Mouse (Mus musculus) testis, adult 2 months (tissue): Measurements from ENCODE around the gene Exoc3l2. TPM values are rescaled to one million over a fixed set of nuclear protein-coding genes. Genes with fewer than 3 reads are reported as not detected.

Experiments
- H3K27ac ChIP-seq: fragments of 200-500 bp; 2 replicates; pipeline ENCODE4 v1.5.1; 2012; ENCODE audit warnings: low read depth, low read length; ENCODE audit not compliant: control insufficient read depth, insufficient read depth
- H3K27me3 ChIP-seq: fragments of 200-500 bp; 2 replicates; pipeline ENCODE4 v1.6.1; 2012; ENCODE audit warnings: mild to moderate bottlenecking, low read length, moderate library complexity; ENCODE audit not compliant: control insufficient read depth, insufficient read depth
- H3K36me3 ChIP-seq: fragments of 200-500 bp; 2 replicates; pipeline ENCODE4 v1.6.1; 2012; ENCODE audit warnings: mild to moderate bottlenecking, low read length; ENCODE audit not compliant: control insufficient read depth, insufficient read depth
- H3K4me1 ChIP-seq: fragments of 200-500 bp; 2 replicates; pipeline ENCODE4 v1.6.1; 2012; ENCODE audit warnings: low read length; ENCODE audit not compliant: control insufficient read depth, insufficient read depth
- H3K4me3 ChIP-seq: fragments of 200-500 bp; 2 replicates; pipeline ENCODE4 v1.5.1; 2012; ENCODE audit warnings: low read depth, mild to moderate bottlenecking, low read length, moderate library complexity, mixed read lengths; ENCODE audit not compliant: control insufficient read depth
- CTCF ChIP-seq: fragments of 200-500 bp; IDR thresholded peaks from 2 replicates; pipeline ENCODE4 v1.5.1; 2012; ENCODE audit warnings: low read depth, mild to moderate bottlenecking, inconsistent platforms, low read length, moderate library complexity; ENCODE audit not compliant: control insufficient read depth, insufficient read depth, insufficient replicate concordance
- POLR2A ChIP-seq: fragments of 200-500 bp; IDR thresholded peaks from 2 replicates; pipeline ENCODE4 v1.6.1; 2012; ENCODE audit warnings: low read depth, mild to moderate bottlenecking, inconsistent platforms, low read length, moderate library complexity; ENCODE audit not compliant: control insufficient read depth
- polyA plus RNA-seq: library from polyadenylated mRNA; depleted of rRNA; stranded (reverse); fragments of >200 nt; gene quantifications from 2 replicates; pipeline ENCODE4 v1.2.3, GENCODE M21; 2012

Gene Exoc3l2
- polyA plus RNA-seq, 1 experiment = 26.1 TPM

DNA sequence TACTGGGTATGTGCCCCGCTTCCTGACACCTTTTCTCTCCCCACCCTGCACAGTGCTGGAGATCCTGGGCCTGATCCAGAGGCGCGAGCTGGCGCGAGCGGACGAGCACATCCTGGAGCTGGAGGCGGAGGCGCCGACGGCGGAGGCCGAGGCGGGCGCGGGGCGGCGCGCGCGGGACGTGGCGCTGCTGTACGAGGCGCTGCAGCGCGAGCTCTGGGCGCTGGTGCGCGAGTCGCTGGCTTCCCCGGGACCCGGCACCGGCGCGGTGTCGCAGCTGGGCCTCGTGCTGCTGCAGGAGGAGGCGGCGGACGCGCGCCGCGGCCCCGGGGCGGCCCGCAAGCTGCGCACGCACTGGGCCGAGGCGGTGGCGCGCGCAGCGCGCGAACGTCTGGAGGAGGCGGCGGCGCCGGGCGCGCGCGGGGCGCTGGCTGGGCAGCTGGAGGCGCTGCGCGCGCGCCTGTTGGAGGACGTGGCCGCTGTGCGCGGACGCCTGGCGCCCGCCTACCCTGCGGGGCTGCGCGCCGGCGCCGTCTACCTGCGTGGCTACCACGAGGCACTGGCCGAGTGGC lies 10.8 kb downstream of the Exoc3l2 start:
- Histone ChIP-seq H3K27ac (0 out of 2 replicates have a peak overlapping the region, but pooled peaks have one; percentile 3), H3K4me3 (peak overlapping the region; percentile 85), H3K4me1 (peaks cover 22% of the 10 kb centered on the region), H3K27me3 (no peaks in the 10 kb centered on the region), H3K36me3 (no peaks in the 10 kb centered on the region)
- no peak for TF ChIP-seq CTCF
- TF ChIP-seq POLR2A = no peak; the same call in 1 of the 2 replicates

- H3K36me3 ChIP-seq = no peaks in the 10 kb centered on the region
- H3K27me3 ChIP-seq = no peaks in the 10 kb centered on the region
- TF ChIP-seq POLR2A (no peak), CTCF (no peak; the same call in 1 of the 2 replicates)
- H3K4me3 ChIP-seq = no peak overlapping the region
- no peak overlapping the region for H3K27ac ChIP-seq
- H3K4me1 ChIP-seq = peaks cover 19% of the 10 kb centered on the region
Observed at GRCm38 (mm10) chr7:19477084-19477483, 14.0 kb downstream of the Exoc3l2 start.

- no peak overlapping the region for H3K4me3 ChIP-seq
- no peaks in the 10 kb centered on the region for H3K36me3 ChIP-seq
- H3K27me3 ChIP-seq = no peaks in the 10 kb centered on the region
- peaks cover 19% of the 10 kb centered on the region for H3K4me1 ChIP-seq
- H3K27ac ChIP-seq = no peak overlapping the region
- TF ChIP-seq POLR2A (no peak), CTCF (no peak)
Observed at GRCm38 (mm10) chr7:19477624-19478384, 14.7 kb downstream of the Exoc3l2 start.

DNA sequence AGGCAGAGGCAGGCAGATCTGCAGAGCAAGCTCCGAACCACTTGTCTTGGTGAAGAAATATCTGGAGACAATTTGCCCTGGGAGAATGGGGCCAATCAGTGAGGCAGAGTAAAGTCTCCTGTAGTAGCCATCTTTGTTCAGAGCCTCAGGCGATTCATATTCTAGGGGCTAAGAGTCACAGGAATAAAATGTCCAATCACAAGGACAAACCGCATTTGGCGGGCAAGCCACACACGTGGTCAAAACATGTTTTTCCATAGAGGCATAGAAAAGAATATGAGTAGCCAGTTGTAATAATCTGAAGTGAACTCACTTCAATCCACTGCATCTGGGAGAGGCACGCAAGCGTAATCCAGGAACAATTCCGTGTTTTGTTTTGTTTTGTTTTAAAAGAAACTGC lies 20.1 kb downstream of the Exoc3l2 start:
- Histone ChIP-seq H3K4me3 (no peak overlapping the region), H3K27me3 (no peaks in the 10 kb centered on the region), H3K36me3 (no peaks in the 10 kb centered on the region), H3K27ac (no peak overlapping the region), H3K4me1 (peaks cover 10% of the 10 kb centered on the region; the same call in 1 of the 2 replicates)
- no peak for TF ChIP-seq CTCF
- TF ChIP-seq POLR2A = no peak

- TF ChIP-seq POLR2A = no peak
- no peak for TF ChIP-seq CTCF
- Histone ChIP-seq H3K4me3 (no peak overlapping the region), H3K36me3 (no peaks in the 10 kb centered on the region), H3K4me1 (peaks cover 12% of the 10 kb centered on the region), H3K27ac (no peak overlapping the region), H3K27me3 (no peaks in the 10 kb centered on the region)
Observed at GRCm38 (mm10) chr7:19485488-19485887, 22.4 kb downstream of the Exoc3l2 start.

DNA sequence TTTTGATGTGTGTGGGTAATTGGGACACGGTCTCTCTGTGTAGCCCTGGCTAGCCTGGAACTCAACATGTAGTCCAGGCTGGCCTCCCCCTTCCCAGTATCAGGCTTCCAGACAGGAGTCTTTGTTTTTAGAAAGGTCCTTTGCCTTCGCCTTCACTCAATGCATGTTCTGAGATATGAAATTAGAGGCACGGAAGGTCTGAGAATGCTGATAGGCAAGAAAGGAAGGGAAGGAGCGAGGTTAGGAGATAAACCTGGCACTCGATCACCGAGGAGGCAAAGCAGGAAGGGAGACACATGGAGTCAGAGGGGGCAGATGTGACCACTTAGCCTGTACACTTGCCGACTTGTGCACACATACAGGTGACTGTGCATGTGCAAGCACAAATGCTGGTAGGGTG lies 23.4 kb downstream of the Exoc3l2 start:
- H3K4me3 ChIP-seq = no peak overlapping the region
- no peak for TF ChIP-seq POLR2A
- TF ChIP-seq CTCF = no peak
- H3K27me3 ChIP-seq = no peaks in the 10 kb centered on the region
- H3K36me3 ChIP-seq = no peaks in the 10 kb centered on the region
- H3K27ac ChIP-seq = no peak overlapping the region
- peaks cover 6% of the 10 kb centered on the region for H3K4me1 ChIP-seq

DNA sequence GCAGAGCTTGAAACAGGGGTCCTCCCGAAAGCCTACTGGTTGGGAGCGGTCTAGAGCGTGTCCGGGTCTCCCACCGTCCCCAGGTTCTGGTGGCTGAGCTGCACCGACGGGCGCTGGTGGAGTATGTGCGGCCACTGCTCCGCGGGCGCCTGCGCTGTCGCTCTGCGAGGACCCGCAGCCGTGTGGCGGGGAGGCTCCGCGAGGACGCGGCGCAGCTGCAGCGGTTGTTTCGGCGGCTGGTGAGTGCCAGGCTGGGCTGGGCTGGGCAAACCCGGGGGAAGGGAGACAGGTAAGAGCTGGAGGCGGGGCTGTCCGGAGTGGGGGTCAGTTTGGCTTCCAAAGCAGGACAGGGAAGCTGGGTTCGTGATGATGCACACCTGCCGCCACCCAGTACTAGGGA lies 26.4 kb downstream of the Exoc3l2 start:
- no peaks in the 10 kb centered on the region for H3K36me3 ChIP-seq
- H3K27ac ChIP-seq = peak overlapping the region; percentile 15
- H3K4me1 ChIP-seq = peaks cover 6% of the 10 kb centered on the region
- peak overlapping the region; percentile 60 for H3K4me3 ChIP-seq
- TF ChIP-seq POLR2A (no peak), CTCF (no peak)
- H3K27me3 ChIP-seq = no peaks in the 10 kb centered on the region
